Mouse (Mus musculus) retina, adult 2 months (tissue): ENCODE measurements at regions not wholly inside any gene's neighbourhood (a gene's known extent, or its start where the extent isn't known, plus 50 kb on each side); places are given as distances from the start of the nearest gene placed in this dataset.

ENCODE experiments used
- DNase-seq: peaks from one replicate; pipeline ENCODE4 v3.0.0-alpha.2; 2012; ENCODE audit warnings: low read depth, low spot score

GRCm38 (mm10) chr4:27845521-27845920 lies 967.4 kb upstream of the Epha7 start:
- no peak for DNase-seq

GRCm38 (mm10) chr4:27846106-27846622 lies 966.8 kb upstream of the Epha7 start:
- DNase-seq = no peak

- no peak for DNase-seq
These were observed 956.8 kb upstream of the Epha7 start for GRCm38 (mm10) chr4:27856086-27856485.

GRCm38 (mm10) chr4:27887262-27887954 lies 925.5 kb upstream of the Epha7 start:
- DNase-seq = no peak

GRCm38 (mm10) chr4:27896396-27896795 lies 916.5 kb upstream of the Epha7 start:
- DNase-seq = no peak

- DNase-seq = no peak
These were observed 867.6 kb upstream of the Epha7 start for GRCm38 (mm10) chr4:27945351-27945750.

- DNase-seq = no peak
These were observed 867.2 kb upstream of the Epha7 start for GRCm38 (mm10) chr4:27945768-27946167.

GRCm38 (mm10) chr4:27949970-27950717 lies 862.8 kb upstream of the Epha7 start:
- DNase-seq = no peak

GRCm38 (mm10) chr4:27965046-27965681 lies 847.8 kb upstream of the Epha7 start:
- peak; percentile 15 for DNase-seq

- no peak for DNase-seq
These were observed 842.4 kb upstream of the Epha7 start for GRCm38 (mm10) chr4:27970569-27970968.

GRCm38 (mm10) chr4:27979210-27979771 lies 833.6 kb upstream of the Epha7 start:
- no peak for DNase-seq

- no peak for DNase-seq
These were observed 833.1 kb upstream of the Epha7 start for GRCm38 (mm10) chr4:27979781-27980180.

GRCm38 (mm10) chr4:27981309-27981708 lies 831.6 kb upstream of the Epha7 start:
- no peak for DNase-seq

- DNase-seq = no peak
These were observed 824.9 kb upstream of the Epha7 start for GRCm38 (mm10) chr4:27987986-27988423.

GRCm38 (mm10) chr4:27994411-27994810 lies 818.5 kb upstream of the Epha7 start:
- no peak for DNase-seq

- no peak for DNase-seq
These were observed 811.0 kb upstream of the Epha7 start for GRCm38 (mm10) chr4:28001818-28002476.
